Comparison of ENCODE assay signal across 8 mouse cellular contexts in the genomic region with DNA sequence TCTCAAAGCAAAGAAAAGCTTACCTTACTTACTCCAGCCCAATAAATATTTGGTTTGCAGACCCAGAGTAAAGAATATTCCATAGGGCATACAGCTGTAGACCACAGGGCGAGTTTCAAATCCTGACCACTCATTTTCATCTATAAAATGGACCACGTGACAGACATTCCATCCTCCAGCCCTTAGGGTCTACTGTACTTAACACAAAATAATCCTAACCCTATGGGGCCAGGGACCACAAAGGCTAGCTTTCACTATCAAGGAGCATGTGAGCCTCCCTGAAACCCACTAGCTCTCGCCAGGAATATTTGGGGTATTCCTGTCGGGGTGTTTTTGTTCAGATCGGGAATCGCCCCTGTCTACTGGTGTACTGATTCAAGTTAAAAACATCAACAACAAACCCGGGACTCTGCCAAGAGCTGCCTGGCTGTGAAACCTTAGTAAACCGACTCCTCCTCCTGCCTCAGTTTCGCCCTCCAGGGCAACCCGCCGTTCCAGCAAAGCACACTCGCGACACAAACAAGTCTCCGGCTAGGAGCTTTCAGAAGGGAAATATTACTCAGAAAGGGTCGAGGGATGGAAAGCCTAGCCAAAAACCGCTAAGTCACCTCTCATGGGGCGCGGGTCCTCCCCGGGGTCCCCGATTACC. TPM values are rescaled to one million over a fixed set of nuclear protein-coding genes. Genes with fewer than 3 reads are reported as not detected.
DNase-seq lines count a peak whose midpoint lies in the region; ATAC-seq and TF ChIP-seq lines count a peak whose summit lies in the region.

No protein-coding gene starts in this region.

- no peak for DNase-seq in heart, embryonic 10.5 days (ENCODE audit: low spot score)
- no peak for DNase-seq in heart, postnatal 14 days
- no peak for DNase-seq in CH12.LX (ENCODE audit: extremely low read depth)
- no peak for DNase-seq in adrenal gland, adult (ENCODE audit: inconsistent age in 2 of 2, low spot score in 1 of 2)
- no peak for DNase-seq in gastrocnemius, postnatal 10 days
- DNase-seq in thymus, postnatal 4 days = no peak

- dilution Hi-C loops in CH12.LX (cut with MboI; ENCODE audit: extremely low pct_ligation_motif_present, extremely low pct_unique_long_range_greater_than_20kb, low sequenced_read_pairs) = no loop called here

- no peak for TF ChIP-seq RAD21 in CH12.LX (IDR thresholded peaks at IDR 0.05; ENCODE audit: low read depth, low read length)

- in situ Hi-C loops in CH12.LX (cut with MboI; ENCODE audit: low pct_ligation_motif_present, low pct_unique_long_range_greater_than_20kb, low sequenced_read_pairs) = no loop called here

- TF ChIP-seq EP300 in CH12.LX (IDR thresholded peaks at IDR 0.05; ENCODE audit: low read length) = no peak

- peak; percentile 58 for ATAC-seq in forebrain, embryonic 13.5 days
- peak; percentile 8; the same call in 1 of the 2 replicates for ATAC-seq in liver, embryonic 16.5 days (ENCODE audit: low read depth)

- H3K4me3 ChIP-seq in heart, embryonic 10.5 days = peak overlapping the region; percentile 76
- H3K4me3 ChIP-seq in CH12.LX (replicated peaks in 1 of 3; ENCODE audit: low read depth in 2 of 3, low read length in 2 of 3, poor library complexity in 1 of 3) = peak overlapping the region; percentile 69 to 74 (median 73)
- H3K4me3 ChIP-seq in forebrain, embryonic 13.5 days = peak overlapping the region; percentile 68
- peak overlapping the region; percentile 67 for H3K4me3 ChIP-seq in liver, embryonic 16.5 days (ENCODE audit: low read depth, low read length)

- intact Hi-C loops in heart, postnatal 14 days (cut with DNase I) = no loop called here

- peak overlapping the region; percentile 79 for H3K9ac ChIP-seq in CH12.LX (ENCODE audit: insufficient read depth, low read depth)
- H3K9ac ChIP-seq in forebrain, embryonic 13.5 days = peak overlapping the region; percentile 72
- peak overlapping the region; percentile 53 for H3K9ac ChIP-seq in liver, embryonic 16.5 days (ENCODE audit: low read depth, low read length)

- H3K36me3 ChIP-seq in heart, embryonic 10.5 days = no peaks in the 10 kb centered on the region
- H3K36me3 ChIP-seq in CH12.LX (replicated peaks in 1 of 2; ENCODE audit: control insufficient read depth in 1 of 2, insufficient read depth in 1 of 2, low read length in 1 of 2) = peaks cover 0 to 3% of the 10 kb centered on the region in 2 experiments
- no peaks in the 10 kb centered on the region for H3K36me3 ChIP-seq in forebrain, embryonic 13.5 days (ENCODE audit: poor library complexity, severe bottlenecking)
- H3K36me3 ChIP-seq in liver, embryonic 16.5 days (ENCODE audit: control insufficient read depth, insufficient read depth) = no peaks in the 10 kb centered on the region

- no peak for TF ChIP-seq CTCF in CH12.LX (conservative IDR thresholded peaks at IDR 0.05 in 1 of 2, IDR thresholded peaks at IDR 0.05 in 1 of 2; ENCODE audit: low read depth in 2 of 2, low read length in 2 of 2)

- peak overlapping the region; percentile 88 for H3K27ac ChIP-seq in heart, embryonic 10.5 days
- H3K27ac ChIP-seq in CH12.LX (ENCODE audit: insufficient read depth, low read depth) = no peak overlapping the region
- H3K27ac ChIP-seq in forebrain, embryonic 13.5 days = no peak overlapping the region
- H3K27ac ChIP-seq in liver, embryonic 16.5 days (ENCODE audit: low read length) = peak overlapping the region; percentile 14; the same call in 1 of the 2 replicates

- no peak for TF ChIP-seq POLR2A in CH12.LX (IDR thresholded peaks at IDR 0.05; ENCODE audit: low read depth, low read length)

- H3K4me2 ChIP-seq in CH12.LX (ENCODE audit: insufficient read depth, low read depth, poor library complexity, severe bottlenecking) = peak overlapping the region; percentile 48
- H3K4me2 ChIP-seq in forebrain, embryonic 13.5 days = peak overlapping the region; percentile 68
- peak overlapping the region; percentile 72 for H3K4me2 ChIP-seq in liver, embryonic 16.5 days (ENCODE audit: low read depth, low read length)

- no peaks in the 10 kb centered on the region for H3K9me3 ChIP-seq in heart, embryonic 10.5 days
- no peaks in the 10 kb centered on the region for H3K9me3 ChIP-seq in CH12.LX (replicated peaks; ENCODE audit: low read length)
- no peaks in the 10 kb centered on the region for H3K9me3 ChIP-seq in forebrain, embryonic 13.5 days (replicated peaks)
- H3K9me3 ChIP-seq in liver, embryonic 16.5 days (replicated peaks; ENCODE audit: control insufficient read depth, low read length) = no peaks in the 10 kb centered on the region

- WGBS in heart, embryonic 10.5 days = 5% methylated on average over 20 of the region's 20 CpGs
- 4% methylated on average over 20 of the region's 20 CpGs for WGBS in forebrain, embryonic 13.5 days
- WGBS in liver, embryonic 16.5 days (ENCODE audit: insufficient replicate concordance) = 2% methylated on average over 20 of the region's 20 CpGs

- peaks cover 9% of the 10 kb centered on the region for H3K79me2 ChIP-seq in CH12.LX (replicated peaks; ENCODE audit: control insufficient read depth, extremely low read depth, insufficient read depth, poor library complexity, severe bottlenecking)

- no peaks in the 10 kb centered on the region for H3K27me3 ChIP-seq in heart, embryonic 10.5 days (ENCODE audit: insufficient read depth, poor library complexity, severe bottlenecking)
- H3K27me3 ChIP-seq in CH12.LX (replicated peaks) = no peaks in the 10 kb centered on the region
- no peaks in the 10 kb centered on the region for H3K27me3 ChIP-seq in forebrain, embryonic 13.5 days
- no peaks in the 10 kb centered on the region for H3K27me3 ChIP-seq in liver, embryonic 16.5 days (ENCODE audit: control insufficient read depth, insufficient read depth, low read depth, low read length)

- H3K4me1 ChIP-seq in heart, embryonic 10.5 days = peaks cover 28% of the 10 kb centered on the region
- H3K4me1 ChIP-seq in CH12.LX (ENCODE audit: control insufficient read depth in 1 of 2, insufficient read depth in 2 of 2) = peaks cover 8 to 40% of the 10 kb centered on the region in 2 experiments
- H3K4me1 ChIP-seq in forebrain, embryonic 13.5 days = peaks cover 13% of the 10 kb centered on the region
- peaks cover 10% of the 10 kb centered on the region for H3K4me1 ChIP-seq in liver, embryonic 16.5 days (ENCODE audit: control insufficient read depth, low read depth, low read length)

TF ChIP-seq in CH12.LX, 34 proteins besides CTCF, POLR2A, EP300 and RAD21:
- TF ChIP-seq MXI1 (IDR thresholded peaks at IDR 0.05; ENCODE audit: low read depth, low read length) (no peak; the same call in 1 of the 2 replicates), USF1 (IDR thresholded peaks at IDR 0.05; ENCODE audit: low read depth, low read length) (peak; percentile 66), BHLHE40 (IDR thresholded peaks at IDR 0.05; ENCODE audit: low read depth, low read length) (0 out of 2 replicates have a peak, but pooled peaks have one; percentile 4), E2F4 (IDR thresholded peaks at IDR 0.05; ENCODE audit: insufficient replicate concordance, low read depth, low read length) (no peak), USF2 (conservative IDR thresholded peaks at IDR 0.05; ENCODE audit: low read depth, low read length) (peak; percentile 64; the same call in 1 of the 2 replicates), MAFK (IDR thresholded peaks at IDR 0.05; ENCODE audit: insufficient replicate concordance, low read length) (no peak)

RNA-seq across cellular contexts. Expression of a gene that starts 0.5 kb away (rescaled TPM):
- polyA plus RNA-seq in heart, embryonic 10.5 days (2016; fragmentation: Nextera tagmentation; extraction: Ambion mirVana) = 84.4 and 111 TPM in 2 replicates
- total RNA-seq in heart, postnatal 14 days (2021) = 10 to 100 TPM; 78.1 to 82.0 TPM
- total RNA-seq in CH12.LX (2012; rRNA removed) = 34.6 and 38.5 TPM in 2 replicates
- 39.1 and 42.6 TPM in 2 replicates for total RNA-seq in CH12.LX (2014; rRNA removed)
- polyA plus RNA-seq in CH12.LX (2012; ENCODE audit: insufficient read length, low read depth) = 41.0 and 49.9 TPM in 2 replicates
- polyA plus RNA-seq in forebrain, embryonic 13.5 days (2015; fragmentation: Nextera tagmentation; extraction: Ambion mirVana) = 47.9 and 48.4 TPM in 2 replicates
- polyA plus RNA-seq in liver, embryonic 16.5 days (2015; fragmentation: Nextera tagmentation; extraction: Ambion mirVana) = 85.1 and 85.2 TPM in 2 replicates
- total RNA-seq in gastrocnemius, postnatal 10 days (2021) = 100 to 1,000 TPM in 1 of 2 experiments, 10 to 100 TPM in 1; 90.0 to 100 TPM

RNA-seq across cellular contexts. Expression of a gene that starts 29.8 kb away (rescaled TPM):
- 25.7 and 26.1 TPM in 2 replicates for polyA plus RNA-seq in heart, embryonic 10.5 days (2016; fragmentation: Nextera tagmentation; extraction: Ambion mirVana)
- 10 to 100 TPM; 23.5 to 25.8 TPM for total RNA-seq in heart, postnatal 14 days (2021)
- total RNA-seq in CH12.LX (2012; rRNA removed) = 29.5 and 30.6 TPM in 2 replicates
- total RNA-seq in CH12.LX (2014; rRNA removed) = 35.5 and 35.9 TPM in 2 replicates
- 35.7 and 36.6 TPM in 2 replicates for polyA plus RNA-seq in CH12.LX (2012; ENCODE audit: insufficient read length, low read depth)
- polyA plus RNA-seq in forebrain, embryonic 13.5 days (2015; fragmentation: Nextera tagmentation; extraction: Ambion mirVana) = 29.2 and 30.5 TPM in 2 replicates
- polyA plus RNA-seq in liver, embryonic 16.5 days (2015; fragmentation: Nextera tagmentation; extraction: Ambion mirVana) = 14.1 and 14.6 TPM in 2 replicates
- total RNA-seq in gastrocnemius, postnatal 10 days (2021) = 10 to 100 TPM; 22.0 to 25.3 TPM

Comparison
In these comparisons a context has a peak if more than half of its experiments do, and no peak if none do; other contexts are left out.
1. H3K27ac ChIP-seq: peak in heart, embryonic 10.5 days (single experiment) and liver, embryonic 16.5 days (single experiment); none in CH12.LX (single experiment) and forebrain, embryonic 13.5 days (single experiment).
2. Peak in every context shown above with its lines, with median percentiles within 50 percentile points of each other: H3K4me3 ChIP-seq, H3K4me2 ChIP-seq and H3K9ac ChIP-seq.